Mouse (Mus musculus): ENCODE data around the gene Mchr1. TPM values are rescaled to one million over a fixed set of nuclear protein-coding genes. Genes with fewer than 3 reads are reported as not detected.

Gene Mchr1
- polyA plus RNA-seq (2012; rRNA removed) = 3.1 and 3.3 TPM in 2 replicates

DNA sequence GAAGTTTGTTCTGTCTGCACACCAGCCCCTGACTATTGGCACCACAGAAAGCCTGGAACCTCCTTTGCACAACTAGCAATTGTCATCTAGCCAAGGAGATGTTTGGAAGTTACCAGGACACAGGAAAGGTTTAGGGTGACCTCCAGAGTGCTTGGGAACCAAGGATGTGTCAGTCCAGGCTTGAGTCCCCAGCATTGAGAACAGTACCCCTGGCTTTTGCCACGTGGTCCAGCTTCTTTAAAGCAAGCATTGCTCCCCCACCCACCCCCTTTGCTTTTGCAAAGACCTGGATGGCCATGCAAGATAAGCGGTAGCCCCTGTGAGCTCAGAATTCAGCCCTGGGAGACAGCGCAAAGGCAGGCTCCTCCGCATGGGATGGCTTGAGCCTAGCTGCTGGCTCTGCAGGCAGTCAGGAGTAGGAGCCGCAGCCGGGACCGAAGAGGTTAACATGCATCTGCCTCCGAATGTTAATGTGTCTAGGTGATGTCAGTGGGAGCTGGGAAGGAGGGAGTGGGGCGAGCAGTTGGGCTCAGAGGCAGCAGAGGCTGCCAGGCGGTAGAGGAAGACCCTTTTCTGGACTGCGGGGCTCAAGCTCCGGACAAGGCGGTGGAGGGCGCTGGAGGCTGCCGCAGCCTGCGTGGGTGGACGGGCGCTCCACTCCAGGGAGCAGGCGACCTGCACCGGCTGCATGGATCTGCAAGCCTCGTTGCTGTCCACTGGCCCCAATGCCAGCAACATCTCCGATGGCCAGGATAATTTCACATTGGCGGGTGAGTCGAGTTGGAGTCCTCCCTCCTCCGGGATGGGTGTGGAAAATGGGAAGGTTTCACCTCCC is at the start of gene Mchr1:
Gene Mchr1 (plus strand): TSS at position 414 of the 835 bp plus-strand sequence.
- TF ChIP-seq CTCF (IDR thresholded peaks at IDR 0.05; ENCODE audit: borderline replicate concordance, extremely low read depth, insufficient read depth, insufficient read length) (0 out of 2 replicates have a peak, but pooled peaks have one; percentile 6), POLR2A (IDR thresholded peaks at IDR 0.05; ENCODE audit: borderline replicate concordance, extremely low read depth, insufficient read depth, insufficient read length, poor library complexity, severe bottlenecking) (peak; percentile 63; the same call in 1 of the 2 replicates)
- peak; percentile 92 for DNase-seq (ENCODE audit: low read depth)

DNA sequence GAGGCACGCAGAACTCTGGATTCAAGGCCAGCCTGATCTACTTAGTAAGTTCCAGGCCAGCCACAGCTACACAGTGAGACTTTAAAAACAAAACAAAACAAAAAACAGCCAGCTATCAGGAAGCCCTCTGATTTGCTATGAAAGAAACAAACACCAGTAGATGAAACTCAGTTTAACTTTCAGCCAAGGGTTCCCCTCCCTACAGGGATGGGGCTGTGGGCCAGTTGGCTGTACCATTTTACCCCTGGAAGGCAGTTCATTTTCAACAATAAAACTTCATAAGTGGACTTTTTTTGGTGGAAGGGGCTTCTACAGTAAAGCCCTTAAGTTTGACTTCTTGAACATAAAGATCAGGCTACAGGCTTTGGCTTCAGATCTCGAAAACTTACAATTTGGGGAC is 46.2 kb upstream of the Mchr1 start:
- DNase-seq (ENCODE audit: low read depth) = no peak
- no peak for TF ChIP-seq POLR2A (IDR thresholded peaks at IDR 0.05; ENCODE audit: borderline replicate concordance, extremely low read depth, insufficient read depth, insufficient read length, poor library complexity, severe bottlenecking)
- no peak for TF ChIP-seq CTCF (IDR thresholded peaks at IDR 0.05; ENCODE audit: borderline replicate concordance, extremely low read depth, insufficient read depth, insufficient read length)

DNA sequence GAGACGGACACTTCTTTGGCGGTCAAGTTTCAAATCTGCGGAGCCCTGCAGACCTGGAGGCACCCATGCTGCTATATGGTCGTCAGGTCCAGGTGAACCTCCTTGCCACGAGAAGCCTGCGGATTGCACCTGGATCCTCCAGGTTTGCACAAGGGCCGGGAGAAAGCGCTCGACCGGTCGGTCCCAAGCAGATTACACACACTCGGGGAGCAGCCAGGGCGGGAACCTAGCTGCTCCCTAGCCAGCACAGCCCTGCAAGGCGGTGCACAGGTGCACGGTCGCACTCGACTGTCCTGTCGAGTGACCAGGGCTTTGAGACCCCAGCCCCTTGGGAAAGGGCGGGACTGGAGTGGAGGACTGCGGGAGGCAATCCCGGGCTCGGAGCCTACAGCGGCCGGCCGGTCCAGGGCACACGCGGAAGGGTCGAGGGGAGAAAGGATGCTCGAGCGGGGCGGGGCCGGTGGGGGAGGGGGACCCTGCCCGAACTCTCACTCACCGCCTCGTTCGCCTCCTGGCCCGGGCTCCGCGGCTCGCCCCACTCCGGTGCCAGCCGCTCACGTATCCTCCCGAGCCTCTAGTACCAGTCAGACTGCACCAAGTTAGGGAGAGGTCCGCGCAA is 45.2 kb upstream of the Mchr1 start:
- peak; percentile 45 for DNase-seq (ENCODE audit: low read depth)
- TF ChIP-seq CTCF (IDR thresholded peaks at IDR 0.05; ENCODE audit: borderline replicate concordance, extremely low read depth, insufficient read depth, insufficient read length) (no peak), POLR2A (IDR thresholded peaks at IDR 0.05; ENCODE audit: borderline replicate concordance, extremely low read depth, insufficient read depth, insufficient read length, poor library complexity, severe bottlenecking) (no peak)

DNA sequence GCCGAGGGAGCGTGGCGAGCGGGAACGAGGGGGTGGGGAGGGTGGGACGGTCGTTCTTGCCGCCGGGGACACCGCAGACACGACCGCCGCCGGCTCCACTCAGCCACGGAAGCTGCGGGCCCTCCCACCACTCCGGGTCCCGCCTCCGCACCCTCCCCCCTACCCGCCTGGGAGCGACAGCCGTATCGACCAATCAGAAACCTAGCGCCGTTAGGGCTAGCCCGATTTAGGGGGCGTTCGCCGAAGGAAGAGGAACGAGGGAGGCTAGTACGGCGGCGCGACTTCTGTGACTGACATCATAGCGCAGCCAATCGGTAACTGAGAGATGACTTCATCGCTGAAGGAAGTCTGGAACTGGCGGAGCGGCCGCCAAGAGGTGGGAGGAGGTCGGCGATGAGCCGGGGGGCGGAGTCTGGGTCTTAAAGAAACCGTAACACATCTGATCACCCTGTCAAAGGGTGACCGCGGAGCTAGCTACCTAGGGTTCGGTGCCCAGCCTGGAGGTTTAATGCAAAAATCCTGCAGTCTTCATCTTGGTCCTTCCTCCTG is 44.6 kb upstream of the Mchr1 start, which contains the start of gene Mrtfa:
Gene Mrtfa (minus strand): TSS at position 128 of the 549 bp plus-strand sequence.
- peak; percentile 100 for DNase-seq (ENCODE audit: low read depth)
- no peak for TF ChIP-seq CTCF (IDR thresholded peaks at IDR 0.05; ENCODE audit: borderline replicate concordance, extremely low read depth, insufficient read depth, insufficient read length)
- peak; percentile 83 for TF ChIP-seq POLR2A (IDR thresholded peaks at IDR 0.05; ENCODE audit: borderline replicate concordance, extremely low read depth, insufficient read depth, insufficient read length, poor library complexity, severe bottlenecking)

DNA sequence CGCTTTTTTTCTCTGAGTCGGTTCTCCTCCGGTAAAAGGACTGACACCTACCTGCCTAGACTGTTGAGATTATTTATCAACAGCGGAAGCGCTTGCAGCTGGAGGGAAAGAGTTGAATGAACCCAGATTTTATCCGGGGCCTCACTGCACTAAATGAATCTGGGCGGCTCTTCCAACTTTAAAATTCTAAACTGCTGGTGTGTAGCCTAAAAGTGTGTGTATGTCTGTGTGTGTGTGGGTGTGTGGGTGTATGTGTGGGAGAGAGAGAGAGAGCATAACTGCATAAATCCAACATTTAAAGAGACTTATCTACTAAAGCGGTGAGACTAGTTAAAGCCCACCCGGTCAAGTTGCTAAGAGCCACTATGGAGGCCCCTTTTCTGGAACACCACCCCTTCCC is 44.0 kb upstream of the Mchr1 start:
- DNase-seq (ENCODE audit: low read depth) = no peak
- no peak for TF ChIP-seq POLR2A (IDR thresholded peaks at IDR 0.05; ENCODE audit: borderline replicate concordance, extremely low read depth, insufficient read depth, insufficient read length, poor library complexity, severe bottlenecking)
- no peak for TF ChIP-seq CTCF (IDR thresholded peaks at IDR 0.05; ENCODE audit: borderline replicate concordance, extremely low read depth, insufficient read depth, insufficient read length)

DNA sequence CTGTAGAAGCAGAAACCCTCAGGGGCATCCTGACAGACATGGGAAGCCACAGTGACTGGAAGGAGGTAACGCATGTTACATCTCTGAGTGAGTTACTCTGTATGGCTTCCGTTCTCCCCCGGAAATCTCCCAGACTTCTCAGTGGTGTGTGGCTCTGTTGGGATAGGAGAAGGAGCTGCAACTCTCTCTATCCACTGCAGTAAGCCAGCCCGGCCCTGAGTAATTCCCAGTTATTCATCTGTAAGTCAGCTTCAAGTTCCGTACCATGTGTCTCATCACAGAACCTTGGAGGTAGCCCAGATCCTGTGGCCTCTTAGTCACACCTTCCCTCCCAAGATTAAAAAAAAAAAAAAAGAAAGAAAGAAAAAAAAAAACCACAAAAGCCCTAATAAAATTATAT is 43.0 kb upstream of the Mchr1 start:
- TF ChIP-seq POLR2A (IDR thresholded peaks at IDR 0.05; ENCODE audit: borderline replicate concordance, extremely low read depth, insufficient read depth, insufficient read length, poor library complexity, severe bottlenecking) (no peak), CTCF (IDR thresholded peaks at IDR 0.05; ENCODE audit: borderline replicate concordance, extremely low read depth, insufficient read depth, insufficient read length) (no peak)
- no peak for DNase-seq (ENCODE audit: low read depth)

DNA sequence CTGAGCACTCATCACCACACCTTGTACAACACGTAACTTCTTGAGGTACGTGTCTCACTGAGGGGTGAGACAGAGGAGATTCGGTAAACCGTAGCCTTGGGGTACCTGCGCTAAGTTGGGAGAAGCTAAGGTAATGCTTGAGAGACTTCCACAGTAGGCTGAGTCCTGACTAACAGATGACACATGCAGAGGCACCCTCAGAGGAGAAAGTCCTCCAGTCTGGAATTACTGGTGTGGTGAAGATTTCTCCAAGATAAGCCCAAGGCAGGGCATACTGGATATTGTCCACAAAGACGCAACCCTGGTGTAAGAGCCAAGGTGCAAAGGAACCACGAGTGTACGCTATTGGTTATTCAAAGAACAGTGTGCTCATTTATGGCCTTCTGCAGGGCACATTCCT is 42.4 kb upstream of the Mchr1 start:
- TF ChIP-seq CTCF (IDR thresholded peaks at IDR 0.05; ENCODE audit: borderline replicate concordance, extremely low read depth, insufficient read depth, insufficient read length) (no peak), POLR2A (IDR thresholded peaks at IDR 0.05; ENCODE audit: borderline replicate concordance, extremely low read depth, insufficient read depth, insufficient read length, poor library complexity, severe bottlenecking) (no peak)
- no peak for DNase-seq (ENCODE audit: low read depth)

DNA sequence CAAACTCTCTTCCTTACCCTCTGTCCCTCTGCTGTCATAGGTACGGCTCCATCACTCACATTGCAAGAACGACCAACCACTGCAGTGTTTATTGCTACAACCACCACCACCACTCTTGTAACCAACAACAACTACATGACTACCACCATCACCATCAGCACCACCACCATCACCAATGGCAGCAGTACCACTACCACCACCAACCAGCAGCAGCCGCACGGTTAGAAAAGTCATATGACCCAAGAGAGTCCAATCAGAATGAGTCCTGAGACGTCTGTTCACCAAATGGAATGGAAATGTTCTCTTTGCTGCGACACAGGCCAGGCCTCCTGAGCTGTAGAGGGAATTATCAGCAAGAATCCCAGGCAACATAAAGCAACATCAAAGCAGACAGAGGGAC is 40.5 kb upstream of the Mchr1 start:
- no peak for DNase-seq (ENCODE audit: low read depth)
- TF ChIP-seq POLR2A (IDR thresholded peaks at IDR 0.05; ENCODE audit: borderline replicate concordance, extremely low read depth, insufficient read depth, insufficient read length, poor library complexity, severe bottlenecking) (no peak), CTCF (IDR thresholded peaks at IDR 0.05; ENCODE audit: borderline replicate concordance, extremely low read depth, insufficient read depth, insufficient read length) (no peak)

DNA sequence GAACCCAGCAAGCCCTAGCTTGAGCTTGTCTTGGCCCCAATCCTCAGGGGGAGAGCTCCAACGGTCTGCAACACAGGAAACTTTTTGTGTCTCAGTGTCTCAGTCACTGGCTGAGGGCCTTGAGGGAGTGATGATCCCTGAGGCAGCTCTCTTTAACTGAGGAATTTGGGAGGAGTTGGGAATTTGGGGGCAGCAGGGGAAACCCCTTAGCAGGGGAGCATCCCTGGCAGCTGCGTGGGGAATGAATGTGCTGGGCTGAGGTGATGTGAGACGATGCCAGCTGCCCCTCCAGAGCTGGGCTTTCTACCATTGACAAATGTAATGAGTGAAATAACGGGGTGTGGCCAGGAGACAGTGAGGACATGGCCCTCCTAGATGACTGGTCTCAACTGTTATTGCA is 39.9 kb upstream of the Mchr1 start:
- TF ChIP-seq POLR2A (IDR thresholded peaks at IDR 0.05; ENCODE audit: borderline replicate concordance, extremely low read depth, insufficient read depth, insufficient read length, poor library complexity, severe bottlenecking) (no peak), CTCF (IDR thresholded peaks at IDR 0.05; ENCODE audit: borderline replicate concordance, extremely low read depth, insufficient read depth, insufficient read length) (no peak)
- no peak for DNase-seq (ENCODE audit: low read depth)

DNA sequence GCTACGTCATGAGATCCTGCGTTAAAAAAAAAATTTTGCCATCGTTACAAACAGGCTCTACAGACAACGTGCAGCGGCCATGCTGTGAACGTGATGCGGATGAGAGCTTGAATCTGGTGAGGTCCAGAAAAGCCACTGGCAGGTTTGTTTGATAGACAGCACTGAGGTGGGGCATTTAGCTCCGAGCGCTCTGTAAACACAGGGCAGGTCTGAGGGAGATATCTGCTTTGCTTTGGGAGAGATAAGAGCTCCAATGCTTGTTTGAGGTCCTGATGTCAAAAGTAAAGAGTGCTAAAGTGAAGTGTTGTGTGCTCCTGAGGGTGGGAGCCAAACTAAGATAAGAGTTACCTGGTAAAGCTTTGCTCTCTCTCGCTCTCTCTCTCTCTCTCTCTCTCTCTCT is 38.1 kb upstream of the Mchr1 start:
- TF ChIP-seq CTCF (IDR thresholded peaks at IDR 0.05; ENCODE audit: borderline replicate concordance, extremely low read depth, insufficient read depth, insufficient read length) (no peak), POLR2A (IDR thresholded peaks at IDR 0.05; ENCODE audit: borderline replicate concordance, extremely low read depth, insufficient read depth, insufficient read length, poor library complexity, severe bottlenecking) (no peak)
- no peak for DNase-seq (ENCODE audit: low read depth)

DNA sequence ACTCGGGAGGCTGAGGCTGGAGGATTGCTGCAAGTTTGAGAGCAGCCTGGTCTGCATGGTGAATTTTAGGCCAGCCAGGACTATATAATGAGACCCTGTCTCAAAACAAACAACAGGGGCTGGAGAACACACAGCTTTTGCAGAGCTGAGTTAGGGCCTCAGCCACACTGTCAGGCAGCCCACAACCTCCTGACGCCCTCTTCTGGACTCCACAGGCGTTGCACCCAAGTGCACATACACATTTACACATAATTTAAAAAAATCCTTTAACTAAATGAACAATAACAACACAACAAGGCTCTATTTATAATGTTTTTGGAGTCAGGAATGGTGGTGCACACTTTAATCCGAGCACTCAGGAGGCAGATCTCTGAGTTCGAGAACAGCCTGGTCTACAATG is 36.9 kb upstream of the Mchr1 start:
- TF ChIP-seq POLR2A (IDR thresholded peaks at IDR 0.05; ENCODE audit: borderline replicate concordance, extremely low read depth, insufficient read depth, insufficient read length, poor library complexity, severe bottlenecking) = no peak
- TF ChIP-seq CTCF (IDR thresholded peaks at IDR 0.05; ENCODE audit: borderline replicate concordance, extremely low read depth, insufficient read depth, insufficient read length) = no peak
- DNase-seq (ENCODE audit: low read depth) = no peak

All from brain, embryonic 14.5 days (tissue).